Mouse (Mus musculus): Measurements from ENCODE around the gene Anapc7. TPM values are rescaled to one million over a fixed set of nuclear protein-coding genes. Genes with fewer than 3 reads are reported as not detected.

The Anapc7 gene
- polyA plus RNA-seq, 2 experiments = 9.0 to 13.2 TPM

- H3K27me3 ChIP-seq (ENCODE audit: control insufficient read depth, insufficient read depth, low read length) = no peaks in the 10 kb centered on the region
- no peaks in the 10 kb centered on the region for H3K9me3 ChIP-seq (ENCODE audit: control insufficient read depth, low read length)
- H3K9ac ChIP-seq (replicated peaks) = no peak overlapping the region
- ATAC-seq (ENCODE audit: insufficient read depth) (no peak), DNase-seq (ENCODE audit: low read depth in 3 of 3, low spot score in 3 of 3) (no peak)
- WGBS (ENCODE audit: insufficient replicate concordance) = 88% methylated on average over 12 of the region's 12 CpGs
- H3K4me2 ChIP-seq (ENCODE audit: low read depth) = no peak overlapping the region
- H3K4me3 ChIP-seq (ENCODE audit: insufficient read depth in 1 of 2, low read depth in 2 of 2, low read length in 2 of 2) = no peak overlapping the region
- TF ChIP-seq CTCF (IDR thresholded peaks at IDR 0.05; ENCODE audit: low read depth) (no peak), EP300 (IDR thresholded peaks at IDR 0.05; ENCODE audit: low read depth) (no peak)
- peaks cover 21% of the 10 kb centered on the region; the same call in 1 of the 2 replicates for H3K36me3 ChIP-seq (replicated peaks; ENCODE audit: control insufficient read depth, insufficient read depth, low read depth)
- peaks cover 0 to 3% of the 10 kb centered on the region in 2 experiments; a peak in 3 of 4 replicates for H3K4me1 ChIP-seq (replicated peaks; ENCODE audit: control insufficient read depth in 2 of 2, insufficient read depth in 2 of 2, low read length in 1 of 2)
- H3K27ac ChIP-seq = no peak overlapping the region
Observed at GRCm38 (mm10) chr5:122378171-122378570, 43.3 kb upstream of the Anapc7 start.

GRCm38 (mm10) chr5:122379374-122380155, 41.9 kb upstream of the Anapc7 start:
- Histone ChIP-seq H3K4me3 (ENCODE audit: insufficient read depth in 1 of 2, low read depth in 2 of 2, low read length in 2 of 2) (no peak overlapping the region), H3K27me3 (ENCODE audit: control insufficient read depth, insufficient read depth, low read length) (no peaks in the 10 kb centered on the region), H3K4me1 (replicated peaks; ENCODE audit: control insufficient read depth in 2 of 2, insufficient read depth in 2 of 2, low read length in 1 of 2) (no peaks in the 10 kb centered on the region), H3K36me3 (replicated peaks; ENCODE audit: control insufficient read depth, insufficient read depth, low read depth) (peaks cover 18% of the 10 kb centered on the region; the same call in 1 of the 2 replicates), H3K9me3 (ENCODE audit: control insufficient read depth, low read length) (no peaks in the 10 kb centered on the region), H3K4me2 (ENCODE audit: low read depth) (no peak overlapping the region), H3K27ac (no peak overlapping the region), H3K9ac (replicated peaks) (no peak overlapping the region)
- peak; percentile 97 for TF ChIP-seq CTCF (IDR thresholded peaks at IDR 0.05; ENCODE audit: low read depth)
- no peak for TF ChIP-seq EP300 (IDR thresholded peaks at IDR 0.05; ENCODE audit: low read depth)
- DNase-seq (ENCODE audit: low read depth in 3 of 3, low spot score in 3 of 3) (peak; percentile 46 to 52 (median 52)), ATAC-seq (ENCODE audit: insufficient read depth) (peak; percentile 64; the same call in 1 of the 2 replicates)
- WGBS (ENCODE audit: insufficient replicate concordance) = 51% methylated on average over 11 of the region's 11 CpGs

- Histone ChIP-seq H3K9ac (replicated peaks) (no peak overlapping the region), H3K36me3 (replicated peaks; ENCODE audit: control insufficient read depth, insufficient read depth, low read depth) (no peaks in the 10 kb centered on the region; the same call in 1 of the 2 replicates), H3K27ac (no peak overlapping the region), H3K4me2 (ENCODE audit: low read depth) (no peak overlapping the region), H3K9me3 (ENCODE audit: control insufficient read depth, low read length) (no peaks in the 10 kb centered on the region), H3K4me1 (replicated peaks; ENCODE audit: control insufficient read depth in 2 of 2, insufficient read depth in 2 of 2, low read length in 1 of 2) (peaks cover 8 to 10% of the 10 kb centered on the region in 2 experiments), H3K27me3 (ENCODE audit: control insufficient read depth, insufficient read depth, low read length) (no peaks in the 10 kb centered on the region), H3K4me3 (ENCODE audit: insufficient read depth in 1 of 2, low read depth in 2 of 2, low read length in 2 of 2) (no peak overlapping the region)
- no peak for TF ChIP-seq EP300 (IDR thresholded peaks at IDR 0.05; ENCODE audit: low read depth)
- TF ChIP-seq CTCF (IDR thresholded peaks at IDR 0.05; ENCODE audit: low read depth) = no peak
- no peak for DNase-seq (ENCODE audit: low read depth in 3 of 3, low spot score in 3 of 3)
- ATAC-seq (ENCODE audit: insufficient read depth) = no peak
- WGBS (ENCODE audit: insufficient replicate concordance) = 77% methylated on average over 5 of the region's 5 CpGs
Observed at GRCm38 (mm10) chr5:122390006-122390405, 31.5 kb upstream of the Anapc7 start.

- no peak overlapping the region for H3K4me2 ChIP-seq (ENCODE audit: low read depth)
- ATAC-seq (ENCODE audit: insufficient read depth) (no peak), DNase-seq (ENCODE audit: low read depth in 3 of 3, low spot score in 3 of 3) (no peak)
Observed at GRCm38 (mm10) chr5:122390671-122391070, 30.8 kb upstream of the Anapc7 start.

GRCm38 (mm10) chr5:122391178-122391785, 30.2 kb upstream of the Anapc7 start:
- no peak for ATAC-seq (ENCODE audit: insufficient read depth)
- no peak overlapping the region for H3K27ac ChIP-seq

More at GRCm38 (mm10) chr5:122390671-122391070, 30.8 kb upstream of the Anapc7 start:
- Histone ChIP-seq H3K27ac (no peak overlapping the region), H3K4me1 (replicated peaks; ENCODE audit: control insufficient read depth in 2 of 2, insufficient read depth in 2 of 2, low read length in 1 of 2) (peaks cover 8 to 10% of the 10 kb centered on the region in 2 experiments), H3K27me3 (ENCODE audit: control insufficient read depth, insufficient read depth, low read length) (no peaks in the 10 kb centered on the region), H3K9ac (replicated peaks) (no peak overlapping the region), H3K4me3 (ENCODE audit: insufficient read depth in 1 of 2, low read depth in 2 of 2, low read length in 2 of 2) (no peak overlapping the region), H3K9me3 (ENCODE audit: control insufficient read depth, low read length) (no peaks in the 10 kb centered on the region), H3K36me3 (replicated peaks; ENCODE audit: control insufficient read depth, insufficient read depth, low read depth) (no peaks in the 10 kb centered on the region; the same call in 1 of the 2 replicates)
- TF ChIP-seq CTCF (IDR thresholded peaks at IDR 0.05; ENCODE audit: low read depth) = no peak
- no peak for TF ChIP-seq EP300 (IDR thresholded peaks at IDR 0.05; ENCODE audit: low read depth)

More at GRCm38 (mm10) chr5:122391178-122391785, 30.2 kb upstream of the Anapc7 start:
- 43% methylated on average over 15 of the region's 16 CpGs for WGBS (ENCODE audit: insufficient replicate concordance)
- Histone ChIP-seq H3K4me3 (ENCODE audit: insufficient read depth in 1 of 2, low read depth in 2 of 2, low read length in 2 of 2) (peak overlapping the region in 1 of 2 experiments; percentile 78; a peak in 2 of 4 replicates), H3K9ac (replicated peaks) (no peak overlapping the region), H3K4me2 (ENCODE audit: low read depth) (peak overlapping the region; percentile 81), H3K36me3 (replicated peaks; ENCODE audit: control insufficient read depth, insufficient read depth, low read depth) (no peaks in the 10 kb centered on the region; the same call in 1 of the 2 replicates), H3K27me3 (ENCODE audit: control insufficient read depth, insufficient read depth, low read length) (no peaks in the 10 kb centered on the region), H3K9me3 (ENCODE audit: control insufficient read depth, low read length) (no peaks in the 10 kb centered on the region), H3K4me1 (replicated peaks; ENCODE audit: control insufficient read depth in 2 of 2, insufficient read depth in 2 of 2, low read length in 1 of 2) (peaks cover 8 to 10% of the 10 kb centered on the region in 2 experiments)
- TF ChIP-seq EP300 (IDR thresholded peaks at IDR 0.05; ENCODE audit: low read depth) = no peak; the same call in 1 of the 2 replicates
- TF ChIP-seq CTCF (IDR thresholded peaks at IDR 0.05; ENCODE audit: low read depth) = no peak
- DNase-seq (ENCODE audit: low read depth in 3 of 3, low spot score in 3 of 3) = no peak
